Mouse (Mus musculus): Measurements from ENCODE around the gene Zcchc17. TPM values are rescaled to one million over a fixed set of nuclear protein-coding genes. Genes with fewer than 3 reads are reported as not detected.

Gene Zcchc17
- total and polyA plus RNA-seq, 3 experiments: 43.7 to 62.5 TPM; not detected in 1

GRCm38 (mm10) chr4:130276573-130277176 lies 83.1 kb downstream of the Zcchc17 start:
- H3K9ac ChIP-seq (ENCODE audit: control insufficient read depth, low read depth, low read length, poor library complexity, severe bottlenecking): no peak overlapping the region
- no peak for DNase-seq (ENCODE audit: low read depth, low spot score)
- no peaks in the 10 kb centered on the region for H3K4me1 ChIP-seq (ENCODE audit: control insufficient read depth in 1 of 2, insufficient read depth in 2 of 2, low read length in 2 of 2)
- TF ChIP-seq MXI1 (IDR thresholded peaks at IDR 0.05; ENCODE audit: low read depth, low read length): no peak
- no peak for TF ChIP-seq USF1 (IDR thresholded peaks at IDR 0.05; ENCODE audit: low read depth, low read length)
- no peak for TF ChIP-seq ETS1 (IDR thresholded peaks at IDR 0.05; ENCODE audit: low read depth, low read length)
- TF ChIP-seq ELF1 (IDR thresholded peaks at IDR 0.05; ENCODE audit: low read depth, low read length): no peak
- no peak for TF ChIP-seq RAD21 (IDR thresholded peaks at IDR 0.05; ENCODE audit: low read depth, low read length)
- TF ChIP-seq SMC3 (IDR thresholded peaks at IDR 0.05; ENCODE audit: low read depth, low read length): no peak
- TF ChIP-seq POLR2A (IDR thresholded peaks at IDR 0.05; ENCODE audit: control insufficient read depth in 1 of 2, insufficient read depth in 1 of 2, low read depth in 1 of 2, low read length in 2 of 2, poor library complexity in 1 of 2): no peak
- TF ChIP-seq MAX (IDR thresholded peaks at IDR 0.05; ENCODE audit: low read length): no peak
- no peak for TF ChIP-seq MAZ (IDR thresholded peaks at IDR 0.05; ENCODE audit: low read depth, low read length)
- TF ChIP-seq BHLHE40 (IDR thresholded peaks at IDR 0.05; ENCODE audit: borderline replicate concordance, low read depth, low read length): no peak
- TF ChIP-seq ZMIZ1 (IDR thresholded peaks at IDR 0.05; ENCODE audit: low read depth, low read length): no peak
- TF ChIP-seq CHD2 (IDR thresholded peaks at IDR 0.05; ENCODE audit: low read length): no peak
- no peak for TF ChIP-seq RCOR1 (IDR thresholded peaks at IDR 0.05; ENCODE audit: low read depth, low read length)
- TF ChIP-seq TCF12 (IDR thresholded peaks at IDR 0.05; ENCODE audit: low read depth, low read length): no peak
- no peak for TF ChIP-seq MAFK (IDR thresholded peaks at IDR 0.05; ENCODE audit: borderline replicate concordance, low read depth, low read length)
- no peak for TF ChIP-seq CTCF (IDR thresholded peaks at IDR 0.05 in 2 of 3, conservative IDR thresholded peaks at IDR 0.05 in 1 of 3; ENCODE audit: control insufficient read depth in 1 of 3, insufficient read depth in 1 of 3, low read depth in 2 of 3, low read length in 3 of 3, poor library complexity in 1 of 3, severe bottlenecking in 1 of 3)
- no peak overlapping the region for H3K27ac ChIP-seq (ENCODE audit: control insufficient read depth, low read depth, low read length)
- no peaks in the 10 kb centered on the region for H3K79me2 ChIP-seq (ENCODE audit: control insufficient read depth, insufficient read depth, low read length, poor library complexity)
- H3K9me3 ChIP-seq (replicated peaks; ENCODE audit: insufficient read depth, low read length): no peaks in the 10 kb centered on the region
- H3K4me3 ChIP-seq (ENCODE audit: control insufficient read depth in 1 of 2, insufficient read depth in 1 of 2, low read depth in 2 of 2, low read length in 2 of 2): no peak overlapping the region
- H3K27me3 ChIP-seq (ENCODE audit: control insufficient read depth in 1 of 2, insufficient read depth in 2 of 2, low read length in 2 of 2): peaks cover 0 to 3% of the 10 kb centered on the region in 2 experiments; a peak in 2 of 4 replicates
- no peaks in the 10 kb centered on the region for H3K36me3 ChIP-seq (ENCODE audit: control insufficient read depth in 1 of 2, insufficient read depth in 2 of 2, low read length in 2 of 2)

GRCm38 (mm10) chr4:130275823-130276105 lies 84.0 kb downstream of the Zcchc17 start:
- H3K4me3 ChIP-seq (ENCODE audit: control insufficient read depth in 1 of 2, insufficient read depth in 1 of 2, low read depth in 2 of 2, low read length in 2 of 2): no peak overlapping the region
- no peaks in the 10 kb centered on the region for H3K36me3 ChIP-seq (ENCODE audit: control insufficient read depth in 1 of 2, insufficient read depth in 2 of 2, low read length in 2 of 2)
- no peaks in the 10 kb centered on the region for H3K79me2 ChIP-seq (ENCODE audit: control insufficient read depth, insufficient read depth, low read length, poor library complexity)
- TF ChIP-seq ZNF384 (IDR thresholded peaks at IDR 0.05; ENCODE audit: low read depth, low read length) (no peak), MAFK (IDR thresholded peaks at IDR 0.05; ENCODE audit: borderline replicate concordance, low read depth, low read length) (no peak), TCF12 (IDR thresholded peaks at IDR 0.05; ENCODE audit: low read depth, low read length) (no peak), MEF2A (IDR thresholded peaks at IDR 0.05; ENCODE audit: extremely low read depth, insufficient replicate concordance, low read depth, low read length, poor library complexity, severe bottlenecking) (no peak), ZKSCAN1 (IDR thresholded peaks at IDR 0.05; ENCODE audit: low read depth, low read length) (no peak), POLR2AphosphoS2 (IDR thresholded peaks at IDR 0.05; ENCODE audit: low read length) (no peak), MAX (IDR thresholded peaks at IDR 0.05; ENCODE audit: low read length) (no peak)
- no peak overlapping the region for H3K27ac ChIP-seq (ENCODE audit: control insufficient read depth, low read depth, low read length)
- peaks cover 0 to 3% of the 10 kb centered on the region in 2 experiments; a peak in 2 of 4 replicates for H3K27me3 ChIP-seq (ENCODE audit: control insufficient read depth in 1 of 2, insufficient read depth in 2 of 2, low read length in 2 of 2)
- no peaks in the 10 kb centered on the region for H3K4me1 ChIP-seq (ENCODE audit: control insufficient read depth in 1 of 2, insufficient read depth in 2 of 2, low read length in 2 of 2)
- DNase-seq (ENCODE audit: low read depth, low spot score): no peak
- no peak overlapping the region for H3K9ac ChIP-seq (ENCODE audit: control insufficient read depth, low read depth, low read length, poor library complexity, severe bottlenecking)
- no peaks in the 10 kb centered on the region for H3K9me3 ChIP-seq (replicated peaks; ENCODE audit: insufficient read depth, low read length)
